Mouse (Mus musculus): Measurements from ENCODE around the gene S100b.

S100b gene

GRCm38 (mm10) chr10:76259566-76260232 is 6.0 kb downstream of the S100b start:
- no peak for DNase-seq (ENCODE audit: low read depth in 1 of 2, low spot score in 2 of 2)

GRCm38 (mm10) chr10:76260358-76261059 is 6.9 kb downstream of the S100b start:
- DNase-seq (ENCODE audit: low read depth in 1 of 2, low spot score in 2 of 2): no peak

- no peak for DNase-seq (ENCODE audit: low read depth in 1 of 2, low spot score in 2 of 2)
Observed at GRCm38 (mm10) chr10:76261447-76261846, 7.8 kb downstream of the S100b start.

- DNase-seq (ENCODE audit: low read depth in 1 of 2, low spot score in 2 of 2): no peak
Observed at GRCm38 (mm10) chr10:76262431-76262830, 8.8 kb downstream of the S100b start.

GRCm38 (mm10) chr10:76271238-76271637 is 17.6 kb downstream of the S100b start:
- no peak for DNase-seq (ENCODE audit: low read depth in 1 of 2, low spot score in 2 of 2)

- no peak for DNase-seq (ENCODE audit: low read depth in 1 of 2, low spot score in 2 of 2)
Observed at GRCm38 (mm10) chr10:76275256-76275655, 21.6 kb downstream of the S100b start.

- no peak for DNase-seq (ENCODE audit: low read depth in 1 of 2, low spot score in 2 of 2)
Observed at GRCm38 (mm10) chr10:76278541-76279097, 25.0 kb downstream of the S100b start.

- no peak for DNase-seq (ENCODE audit: low read depth in 1 of 2, low spot score in 2 of 2)
Observed at GRCm38 (mm10) chr10:76288268-76288993, 34.8 kb downstream of the S100b start.

- no peak for DNase-seq (ENCODE audit: low read depth in 1 of 2, low spot score in 2 of 2)
Observed at GRCm38 (mm10) chr10:76289052-76289451, 35.4 kb downstream of the S100b start.

- no peak for DNase-seq (ENCODE audit: low read depth in 1 of 2, low spot score in 2 of 2)
Observed at GRCm38 (mm10) chr10:76289936-76290671, 36.5 kb downstream of the S100b start.

- DNase-seq (ENCODE audit: low read depth in 1 of 2, low spot score in 2 of 2): no peak
Observed at GRCm38 (mm10) chr10:76293222-76293621, 39.6 kb downstream of the S100b start.

GRCm38 (mm10) chr10:76300133-76300532 is 46.5 kb downstream of the S100b start:
- DNase-seq (ENCODE audit: low read depth in 1 of 2, low spot score in 2 of 2): no peak

- no peak for DNase-seq (ENCODE audit: low read depth in 1 of 2, low spot score in 2 of 2)
Observed at GRCm38 (mm10) chr10:76306738-76307137, 53.1 kb downstream of the S100b start.
